In the genomic region with DNA sequence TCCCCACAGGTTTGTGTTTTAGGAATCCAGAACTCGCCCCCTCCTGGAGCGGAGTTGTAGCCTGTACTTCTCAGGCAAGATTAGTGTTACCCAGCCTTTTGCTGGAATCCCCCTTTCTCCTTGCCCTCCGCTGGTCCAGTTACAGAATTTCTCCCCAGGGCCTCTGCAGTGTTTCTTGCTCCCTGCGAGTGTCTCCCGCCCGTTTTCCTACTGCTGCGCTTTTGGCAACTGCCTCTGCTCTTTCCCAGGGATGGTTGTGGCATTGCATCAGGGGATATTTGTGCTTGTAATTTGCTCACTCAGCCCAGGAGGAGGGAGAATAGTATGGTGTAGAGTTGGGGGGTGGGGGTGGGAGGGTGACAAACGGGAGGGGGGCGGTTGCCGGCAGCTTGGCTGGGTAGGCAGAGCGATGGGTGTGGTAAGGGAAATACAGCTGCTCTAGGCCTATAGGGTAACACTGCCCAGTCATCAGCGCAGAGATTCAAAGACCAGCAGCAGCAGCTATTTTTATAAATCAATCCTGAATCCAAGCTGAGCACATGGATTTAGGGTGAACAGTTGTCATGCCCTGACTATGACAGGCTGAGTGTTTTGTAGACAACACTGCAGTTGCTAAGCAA, we compare ENCODE assay signal across 8 mouse cellular contexts. TPM values are rescaled to one million over a fixed set of nuclear protein-coding genes. Genes with fewer than 3 reads are reported as not detected.
DNase-seq lines count a peak whose midpoint lies in the region; ATAC-seq lines count a peak whose summit lies in the region.

No protein-coding gene starts in this region.

- DNase-seq in urinary bladder, adult 18-20 months (ENCODE audit: low spot score in 2 of 2): peak; percentile 17 to 35
- no peak for DNase-seq in urinary bladder, postnatal 10 days (ENCODE audit: low spot score)
- peak; percentile 73 to 74 for DNase-seq in heart, adult 9 months (ENCODE audit: low spot score in 2 of 2)
- DNase-seq in liver, embryonic 11.5 days (ENCODE audit: low spot score): peak; percentile 51
- peak; percentile 15 for DNase-seq in thymus, postnatal 25 days

- peak overlapping the region; percentile 85 for H3K9ac ChIP-seq in embryonic facial prominence, embryonic 13.5 days
- H3K9ac ChIP-seq in kidney, embryonic 16.5 days (replicated peaks; ENCODE audit: low read length): peak overlapping the region; percentile 91
- H3K9ac ChIP-seq in liver, embryonic 11.5 days (ENCODE audit: low read depth, low read length): peak overlapping the region; percentile 72; the same call in 1 of the 2 replicates
- H3K9ac ChIP-seq in neural tube, embryonic 12.5 days: peak overlapping the region; percentile 86

- H3K4me1 ChIP-seq in embryonic facial prominence, embryonic 13.5 days: peaks cover 9% of the 10 kb centered on the region
- peaks cover 14% of the 10 kb centered on the region for H3K4me1 ChIP-seq in kidney, embryonic 16.5 days (ENCODE audit: insufficient read depth, low read length)
- peaks cover 5% of the 10 kb centered on the region for H3K4me1 ChIP-seq in liver, embryonic 11.5 days (replicated peaks; ENCODE audit: control insufficient read depth, insufficient read depth, low read length)
- H3K4me1 ChIP-seq in neural tube, embryonic 12.5 days: peaks cover 16% of the 10 kb centered on the region

- ATAC-seq in embryonic facial prominence, embryonic 13.5 days (ENCODE audit: insufficient number of reproducible peaks, insufficient read depth, low FRiP score, low TSS enrichment, low read depth): no peak
- no peak for ATAC-seq in kidney, embryonic 16.5 days (ENCODE audit: low FRiP score, low TSS enrichment)
- no peak for ATAC-seq in liver, embryonic 11.5 days (replicated peaks; ENCODE audit: low FRiP score)
- ATAC-seq in neural tube, embryonic 12.5 days (ENCODE audit: low FRiP score, low read depth): no peak

- peak overlapping the region; percentile 81 for H3K4me3 ChIP-seq in embryonic facial prominence, embryonic 13.5 days
- peak overlapping the region; percentile 92 for H3K4me3 ChIP-seq in kidney, embryonic 16.5 days (ENCODE audit: low read length)
- peak overlapping the region; percentile 74 for H3K4me3 ChIP-seq in liver, embryonic 11.5 days (ENCODE audit: low read depth, low read length)
- peak overlapping the region; percentile 86 for H3K4me3 ChIP-seq in neural tube, embryonic 12.5 days

- H3K9me3 ChIP-seq in embryonic facial prominence, embryonic 13.5 days: no peaks in the 10 kb centered on the region
- no peaks in the 10 kb centered on the region for H3K9me3 ChIP-seq in kidney, embryonic 16.5 days (ENCODE audit: low read length)
- H3K9me3 ChIP-seq in liver, embryonic 11.5 days (ENCODE audit: control insufficient read depth, low read length): no peaks in the 10 kb centered on the region
- no peaks in the 10 kb centered on the region for H3K9me3 ChIP-seq in neural tube, embryonic 12.5 days

- no peaks in the 10 kb centered on the region for H3K36me3 ChIP-seq in embryonic facial prominence, embryonic 13.5 days
- no peaks in the 10 kb centered on the region for H3K36me3 ChIP-seq in kidney, embryonic 16.5 days (ENCODE audit: insufficient read depth, low read length)
- no peaks in the 10 kb centered on the region for H3K36me3 ChIP-seq in liver, embryonic 11.5 days (ENCODE audit: control insufficient read depth, insufficient read depth, low read length)
- no peaks in the 10 kb centered on the region for H3K36me3 ChIP-seq in neural tube, embryonic 12.5 days

- WGBS in embryonic facial prominence, embryonic 13.5 days: under 1% methylated on average over 12 of the region's 12 CpGs
- WGBS in kidney, embryonic 16.5 days: under 1% methylated on average over 12 of the region's 12 CpGs
- 4% methylated on average over 12 of the region's 12 CpGs for WGBS in liver, embryonic 11.5 days
- 2% methylated on average over 12 of the region's 12 CpGs for WGBS in neural tube, embryonic 12.5 days

- H3K27me3 ChIP-seq in embryonic facial prominence, embryonic 13.5 days: no peaks in the 10 kb centered on the region
- no peaks in the 10 kb centered on the region for H3K27me3 ChIP-seq in kidney, embryonic 16.5 days (ENCODE audit: insufficient read depth, low read length)
- no peaks in the 10 kb centered on the region for H3K27me3 ChIP-seq in liver, embryonic 11.5 days (replicated peaks; ENCODE audit: control insufficient read depth, insufficient read depth, low read length)
- no peaks in the 10 kb centered on the region for H3K27me3 ChIP-seq in neural tube, embryonic 12.5 days (replicated peaks)

- peak overlapping the region; percentile 95 for H3K27ac ChIP-seq in embryonic facial prominence, embryonic 13.5 days
- peak overlapping the region; percentile 95 for H3K27ac ChIP-seq in kidney, embryonic 16.5 days (ENCODE audit: low read length)
- H3K27ac ChIP-seq in liver, embryonic 11.5 days (ENCODE audit: low read depth, low read length): no peak overlapping the region
- H3K27ac ChIP-seq in neural tube, embryonic 12.5 days: 0 out of 2 replicates have a peak overlapping the region, but pooled peaks have one; percentile 15

- peak overlapping the region; percentile 76 for H3K4me2 ChIP-seq in embryonic facial prominence, embryonic 13.5 days
- peak overlapping the region; percentile 72 for H3K4me2 ChIP-seq in kidney, embryonic 16.5 days (replicated peaks; ENCODE audit: low read depth, low read length)
- peak overlapping the region; percentile 99 for H3K4me2 ChIP-seq in liver, embryonic 11.5 days
- peak overlapping the region; percentile 86 for H3K4me2 ChIP-seq in neural tube, embryonic 12.5 days (replicated peaks)

RNA-seq across cellular contexts. Expression of a gene that starts 1.6 kb away (rescaled TPM):
- 58.0 and 61.0 TPM in 2 replicates for polyA plus RNA-seq in embryonic facial prominence, embryonic 13.5 days (2015; fragmentation: Nextera tagmentation; extraction: Ambion mirVana)
- 53.9 and 64.7 TPM in 2 replicates for polyA plus RNA-seq in kidney, embryonic 16.5 days (2015; fragmentation: Nextera tagmentation; extraction: Ambion mirVana)
- 30.4 and 33.0 TPM in 2 replicates for polyA plus RNA-seq in liver, embryonic 11.5 days (2014; fragmentation: Nextera tagmentation; extraction: Ambion mirVana)
- 141 and 161 TPM in 2 replicates for polyA plus RNA-seq in neural tube, embryonic 12.5 days (2016; fragmentation: Nextera tagmentation; extraction: Ambion mirVana)

RNA-seq across cellular contexts. Expression of a gene that starts 57.5 kb away (rescaled TPM):
- 33.2 and 35.1 TPM in 2 replicates for polyA plus RNA-seq in embryonic facial prominence, embryonic 13.5 days (2015; fragmentation: Nextera tagmentation; extraction: Ambion mirVana)
- polyA plus RNA-seq in kidney, embryonic 16.5 days (2015; fragmentation: Nextera tagmentation; extraction: Ambion mirVana): 24.3 and 28.0 TPM in 2 replicates
- 39.8 and 42.5 TPM in 2 replicates for polyA plus RNA-seq in liver, embryonic 11.5 days (2014; fragmentation: Nextera tagmentation; extraction: Ambion mirVana)
- polyA plus RNA-seq in neural tube, embryonic 12.5 days (2016; fragmentation: Nextera tagmentation; extraction: Ambion mirVana): 33.9 and 36.3 TPM in 2 replicates
